Mouse (Mus musculus): ENCODE measurements around the gene Gm21671.
"Not testable (repeated sequence)": the region's sequence is repeated elsewhere in the genome, so short reads cannot be mapped to it uniquely, and the experiment has no call there.

GRCm38 (mm10) chr5:25957050-25957449, 2.8 kb upstream of the Gm21671 start:
- TF ChIP-seq ETS1 (conservative IDR thresholded peaks at IDR 0.05; ENCODE audit: low read depth, low read length); NRF1 (IDR thresholded peaks at IDR 0.05; ENCODE audit: low read depth, low read length); CHD2 (IDR thresholded peaks at IDR 0.05; ENCODE audit: low read length); ZC3H11A (IDR thresholded peaks at IDR 0.05; ENCODE audit: low read depth, low read length); EP300 (IDR thresholded peaks at IDR 0.05; ENCODE audit: low read length); CTCF (conservative IDR thresholded peaks at IDR 0.05 in 1 of 2, IDR thresholded peaks at IDR 0.05 in 1 of 2; ENCODE audit: low read depth in 2 of 2, low read length in 2 of 2); ZMIZ1 (IDR thresholded peaks at IDR 0.05; ENCODE audit: low read depth, low read length); MAFK (IDR thresholded peaks at IDR 0.05; ENCODE audit: insufficient replicate concordance, low read length); POLR2A (IDR thresholded peaks at IDR 0.05; ENCODE audit: low read depth, low read length); MAX (IDR thresholded peaks at IDR 0.05; ENCODE audit: low read length); UBTF (IDR thresholded peaks at IDR 0.05; ENCODE audit: low read depth, low read length); CHD1 (IDR thresholded peaks at IDR 0.05; ENCODE audit: low read depth, low read length); BHLHE40 (IDR thresholded peaks at IDR 0.05; ENCODE audit: low read depth, low read length): not testable (repeated sequence)
